Mouse (Mus musculus) urinary bladder, postnatal 14 days (tissue): ENCODE results near the gene Ube2q1.

ENCODE experiments used
- DNase-seq: peaks from one replicate; pipeline ENCODE4 v3.0.0; 2021; ENCODE audit warnings: low spot score

Ube2q1 gene

GRCm38 (mm10) chr3:89772968-89773709 is at the start of gene Ube2q1:
Ube2q1 (plus strand) TSS chr3:89773616.
- DNase-seq: peak; percentile 96

GRCm38 (mm10) chr3:89727028-89727427 is 46.4 kb upstream of the Ube2q1 start:
- peak; percentile 61 for DNase-seq

GRCm38 (mm10) chr3:89728848-89729247 is 44.6 kb upstream of the Ube2q1 start:
- no peak for DNase-seq

GRCm38 (mm10) chr3:89730350-89731331 is 42.8 kb upstream of the Ube2q1 start:
- DNase-seq: peak; percentile 91

- DNase-seq: no peak
These were observed 41.3 kb upstream of the Ube2q1 start for GRCm38 (mm10) chr3:89732091-89732490.

- DNase-seq: no peak
These were observed 34.9 kb upstream of the Ube2q1 start for GRCm38 (mm10) chr3:89738509-89738908.

GRCm38 (mm10) chr3:89752307-89752706 is 21.1 kb upstream of the Ube2q1 start:
- no peak for DNase-seq

GRCm38 (mm10) chr3:89755283-89755682 is 18.1 kb upstream of the Ube2q1 start:
- no peak for DNase-seq

- DNase-seq: no peak
These were observed 15.6 kb upstream of the Ube2q1 start for GRCm38 (mm10) chr3:89757851-89758250.

- DNase-seq: no peak
These were observed 13.6 kb upstream of the Ube2q1 start for GRCm38 (mm10) chr3:89759786-89760185.

- DNase-seq: peak; percentile 80
These were observed 9.2 kb upstream of the Ube2q1 start, which contains the start of gene Chrnb2 for GRCm38 (mm10) chr3:89764119-89764724. Chrnb2 (minus strand) TSS chr3:89764632.

GRCm38 (mm10) chr3:89769584-89769983 is 3.8 kb upstream of the Ube2q1 start:
- DNase-seq: no peak

GRCm38 (mm10) chr3:89770425-89771002 is 2.9 kb upstream of the Ube2q1 start:
- no peak for DNase-seq

GRCm38 (mm10) chr3:89772588-89772967 is 838 bp upstream of the Ube2q1 start:
- DNase-seq: peak; percentile 76

- DNase-seq: peak; percentile 52
These were observed 360 bp downstream of the Ube2q1 start for GRCm38 (mm10) chr3:89773740-89774211.

- DNase-seq: no peak
These were observed 982 bp downstream of the Ube2q1 start for GRCm38 (mm10) chr3:89774236-89774960.

GRCm38 (mm10) chr3:89776001-89776400 is 2.6 kb downstream of the Ube2q1 start:
- no peak for DNase-seq

- DNase-seq: no peak
These were observed 6.7 kb downstream of the Ube2q1 start for GRCm38 (mm10) chr3:89780102-89780501.

- DNase-seq: no peak
These were observed 8.2 kb downstream of the Ube2q1 start for GRCm38 (mm10) chr3:89781640-89782039.

- peak; percentile 82 for DNase-seq
These were observed 11.8 kb downstream of the Ube2q1 start for GRCm38 (mm10) chr3:89784991-89785753.
